ENCODE assay signal across 8 mouse cellular contexts in genomic region chr6:29762524-29762923, GRCm38 (mm10). TPM values are rescaled to one million over a fixed set of nuclear protein-coding genes. Genes with fewer than 3 reads are reported as not detected.
A peak's percentile ranks its signal among the peaks of the same experiment; 100 is the strongest.
DNase-seq lines count a peak whose midpoint lies in the region; TF ChIP-seq lines count a peak whose summit lies in the region.
"Had no signal": no experiment of that assay in that cellular context is flagged by ENCODE, and none has a peak within 500 bp of the region (broad histone marks: within the 10 kb centered on the region; RNA-seq: fewer than 3 reads in every experiment).

No protein-coding gene starts in this region.

- H3K27me3 ChIP-seq in ES-Bruce4 (ENCODE audit: control insufficient read depth, insufficient read depth, low read length, poor library complexity, severe bottlenecking): no peaks in the 10 kb centered on the region
- H3K27me3 ChIP-seq: neural tube, embryonic 13.5 days had no signal

- H3K4me3 ChIP-seq in ES-Bruce4 (ENCODE audit: low read depth, low read length): no peak overlapping the region
- H3K4me3 ChIP-seq in lung, adult 2 months (replicated peaks; ENCODE audit: extremely low read depth, low read depth, low read length): no peak overlapping the region
- H3K4me3 ChIP-seq: neural tube, embryonic 13.5 days had no signal

- no peak overlapping the region for H3K9ac ChIP-seq in ES-Bruce4 (ENCODE audit: low read depth, poor library complexity, severe bottlenecking)
- H3K9ac ChIP-seq: neural tube, embryonic 13.5 days had no signal

- H3K9me3 ChIP-seq in ES-Bruce4 (replicated peaks; ENCODE audit: control insufficient read depth, insufficient read depth, low read length, poor library complexity, severe bottlenecking): no peaks in the 10 kb centered on the region
- H3K9me3 ChIP-seq: neural tube, embryonic 13.5 days had no signal

- WGBS in lung, adult 2 months: 58% methylated on average over 4 of the region's 4 CpGs

- peak; percentile 47 for DNase-seq in kidney, adult 18-20 months
- no peak for DNase-seq in kidney, postnatal 10 days
- DNase-seq in brain, embryonic 14.5 days (ENCODE audit: low read depth): peak; percentile 57
- no peak for DNase-seq in lung, adult 2 months
- no peak for DNase-seq in right cerebral cortex, postnatal 14 days
- DNase-seq in spleen, postnatal 14 days (ENCODE audit: low spot score in 2 of 2): no peak

- no peak for TF ChIP-seq POLR2A in ES-Bruce4 (IDR thresholded peaks at IDR 0.05; ENCODE audit: insufficient read depth, low read length)
- TF ChIP-seq POLR2A in brain, embryonic 14.5 days (IDR thresholded peaks at IDR 0.05; ENCODE audit: borderline replicate concordance, extremely low read depth, insufficient read depth, insufficient read length, poor library complexity, severe bottlenecking): no peak
- no peak for TF ChIP-seq POLR2A in lung, adult 2 months (IDR thresholded peaks at IDR 0.05; ENCODE audit: borderline replicate concordance, extremely low read depth, low read depth, low read length)

- H3K27ac ChIP-seq in ES-Bruce4 (ENCODE audit: insufficient read depth, low read length): no peak overlapping the region
- H3K27ac ChIP-seq: neural tube, embryonic 13.5 days had no signal

- TF ChIP-seq EP300 in ES-Bruce4 (IDR thresholded peaks at IDR 0.05; ENCODE audit: insufficient read depth, low read depth, low read length): no peak

- peak; percentile 72 for TF ChIP-seq CTCF in ES-Bruce4 (IDR thresholded peaks at IDR 0.05; ENCODE audit: low read depth, low read length)
- TF ChIP-seq CTCF in brain, embryonic 14.5 days (IDR thresholded peaks at IDR 0.05; ENCODE audit: borderline replicate concordance, extremely low read depth, insufficient read depth, insufficient read length): peak; percentile 69; the same call in 1 of the 2 replicates
- peak; percentile 63 for TF ChIP-seq CTCF in lung, adult 2 months (IDR thresholded peaks at IDR 0.05; ENCODE audit: insufficient read depth, low read length)

- no peaks in the 10 kb centered on the region for H3K4me1 ChIP-seq in ES-Bruce4 (ENCODE audit: control insufficient read depth, insufficient read depth, low read length)
- H3K4me1 ChIP-seq in lung, adult 2 months (ENCODE audit: control insufficient read depth, insufficient read depth, low read length): no peaks in the 10 kb centered on the region

- H3K36me3 ChIP-seq in ES-Bruce4 (ENCODE audit: control insufficient read depth, insufficient read depth, low read length, poor library complexity, severe bottlenecking): no peaks in the 10 kb centered on the region

RNA-seq across cellular contexts. Expression of gene Ahcyl2, which starts 5.3 kb away (rescaled TPM):
- 37.2 and 41.3 TPM in 2 replicates for polyA plus RNA-seq in ES-Bruce4 (2011; ENCODE audit: insufficient read depth, insufficient read length, low read depth, missing spikeins)
- polyA plus RNA-seq in brain, embryonic 14.5 days (2012; rRNA removed): 23.1 and 32.6 TPM in 2 replicates
- polyA plus RNA-seq in lung, adult 2 months (2012; rRNA removed): 53.5 and 69.7 TPM in 2 replicates

RNA-seq across cellular contexts. Expression of gene Smo, which starts 27.2 kb away (rescaled TPM):
- polyA plus RNA-seq in ES-Bruce4 (2011; ENCODE audit: insufficient read depth, insufficient read length, low read depth, missing spikeins): 26.5 and 28.2 TPM in 2 replicates
- 31.5 and 37.8 TPM in 2 replicates for polyA plus RNA-seq in brain, embryonic 14.5 days (2012; rRNA removed)
- polyA plus RNA-seq in lung, adult 2 months (2012; rRNA removed): 36.3 and 41.2 TPM in 2 replicates

Comparison
In these comparisons a context has a peak if more than half of its experiments do, and no peak if none do; other contexts are left out.
1. DNase-seq: peak in kidney, adult 18-20 months (single experiment) and brain, embryonic 14.5 days (single experiment); none in kidney, postnatal 10 days (single experiment), lung, adult 2 months (single experiment), right cerebral cortex, postnatal 14 days (single experiment) and spleen, postnatal 14 days (0 of 2).
2. Peak in every context shown above with its lines, with median percentiles within 50 percentile points of each other: CTCF ChIP-seq.